Mouse (Mus musculus) embryonic fibroblast, embryonic 13.5 days (primary cell): ENCODE results near the gene 9530003J23Rik.

Source experiments
- CTCF ChIP-seq: IDR thresholded peaks from 2 replicates; pipeline ENCODE4 v1.5.1; 2011; ENCODE audit warnings: mild to moderate bottlenecking, control low read depth, low read length, moderate library complexity, borderline replicate concordance; ENCODE audit not compliant: insufficient read depth
- POLR2A ChIP-seq: IDR thresholded peaks from 2 replicates; pipeline ENCODE4 v1.6.1; 2011; ENCODE audit warnings: low read depth, mild to moderate bottlenecking, control low read depth, low read length, moderate library complexity

- no peak for TF ChIP-seq CTCF
- TF ChIP-seq POLR2A = no peak
Measured at GRCm38 (mm10) chr10:117218351-117218750, 20.2 kb downstream of the 9530003J23Rik start.
